Mouse (Mus musculus): Measurements from ENCODE around the gene Spen.

Spen gene

GRCm38 (mm10) chr4:141421423-141421822 is 117.0 kb downstream of the Spen start:
- DNase-seq (ENCODE audit: low spot score in 2 of 2), result no peak

DNA sequence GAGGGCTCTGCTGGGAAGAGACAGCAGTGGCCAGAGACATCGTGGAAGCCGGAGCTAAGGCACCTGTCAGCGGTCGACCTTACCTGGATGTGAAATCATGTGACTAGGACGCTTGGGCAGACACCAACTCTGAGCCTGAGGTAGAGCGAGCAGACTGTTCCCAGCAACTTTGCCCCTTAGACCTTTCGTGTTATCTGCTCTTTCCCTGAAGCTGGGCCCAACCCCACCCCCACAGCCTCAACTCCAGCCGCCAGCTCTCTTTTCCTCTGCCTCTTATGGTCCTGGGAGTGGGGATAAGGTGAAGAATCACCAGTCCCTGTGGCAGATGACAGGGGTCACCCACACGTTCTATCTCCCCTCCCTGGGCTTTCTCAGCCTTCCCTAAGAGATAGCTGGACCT is 117.5 kb downstream of the Spen start:
- DNase-seq (ENCODE audit: low spot score in 2 of 2), result no peak

GRCm38 (mm10) chr4:141420192-141420829 is 118.1 kb downstream of the Spen start, which contains the start of gene Hspb7:
Hspb7 (plus strand) TSS chr4:141420779.
- DNase-seq (ENCODE audit: low spot score in 2 of 2), result no peak

DNA sequence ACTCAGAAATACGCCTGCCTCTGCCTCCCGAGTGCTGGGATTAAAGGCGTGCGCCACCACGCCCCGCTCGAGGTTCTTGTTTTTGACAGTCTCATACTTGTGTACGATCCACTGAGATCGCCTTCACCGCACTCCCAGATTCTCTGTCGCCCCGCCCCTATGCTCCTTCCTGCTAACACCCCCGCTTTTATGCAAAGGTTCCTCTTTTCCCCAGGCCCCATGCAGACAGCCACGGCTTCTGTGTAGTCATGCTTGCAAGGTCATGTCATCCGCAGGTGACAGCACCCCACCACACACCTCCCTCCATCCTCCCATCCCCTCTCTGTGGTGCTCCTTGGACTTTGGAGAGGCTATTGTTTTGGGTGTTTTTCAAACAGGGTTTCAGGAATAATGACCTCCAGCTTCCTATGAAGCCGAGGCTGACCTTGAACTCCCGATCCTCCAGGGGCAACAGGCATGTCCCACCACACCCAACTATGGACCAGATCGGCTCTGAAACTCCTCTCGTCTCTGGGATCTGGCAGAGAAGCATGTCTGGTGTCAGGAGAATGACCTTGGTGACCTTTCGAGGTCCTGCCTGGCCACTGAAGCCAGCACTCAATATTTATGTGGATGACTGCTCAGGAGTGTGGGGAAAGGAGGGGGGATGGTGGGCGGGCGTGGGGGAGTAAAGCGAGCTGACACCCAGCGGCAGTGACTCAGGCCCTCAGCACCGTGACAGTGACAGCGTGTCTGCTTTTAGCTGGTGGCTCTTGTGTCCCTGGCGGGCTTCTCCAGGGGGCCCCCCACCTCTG is 118.8 kb downstream of the Spen start:
- DNase-seq (ENCODE audit: low spot score in 2 of 2), result no peak
